Mouse (Mus musculus) ovary, adult 18-20 months (tissue): ENCODE data around the gene Dhh.

Source experiments
- DNase-seq: peaks from one replicate; pipeline ENCODE4 v3.0.0; 2022; ENCODE audit warnings: low spot score, mixed read lengths

Dhh gene

DNA sequence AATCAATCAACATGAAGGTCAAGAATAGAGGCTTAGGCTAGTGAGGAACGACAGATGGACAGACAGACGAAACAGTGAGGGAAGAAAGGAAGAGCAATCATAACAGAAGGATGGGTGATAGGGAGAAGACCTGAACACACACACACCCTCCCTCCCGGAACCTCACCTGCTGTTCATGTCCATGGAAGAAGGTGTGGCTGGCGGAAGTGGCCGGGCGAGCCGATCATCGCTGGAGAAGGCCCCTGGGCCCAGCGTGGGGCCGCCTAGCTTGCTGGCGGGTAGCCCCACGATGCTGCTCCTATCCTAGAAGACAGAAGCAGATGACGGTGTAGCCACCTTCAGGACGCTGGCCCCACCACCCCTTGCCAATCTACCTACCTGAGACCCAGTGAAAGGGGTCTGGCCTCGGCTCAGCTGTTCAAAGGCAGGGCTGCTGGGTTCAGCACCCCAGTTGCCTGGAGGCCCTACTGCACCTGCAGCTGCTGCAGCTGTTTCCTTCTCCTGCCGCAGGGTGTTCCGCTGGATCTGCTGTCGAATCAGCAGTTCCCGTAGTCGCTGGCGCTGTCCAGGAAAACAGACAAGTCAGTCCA, 47.0 kb downstream of the Dhh start:
- DNase-seq = no peak

DNA sequence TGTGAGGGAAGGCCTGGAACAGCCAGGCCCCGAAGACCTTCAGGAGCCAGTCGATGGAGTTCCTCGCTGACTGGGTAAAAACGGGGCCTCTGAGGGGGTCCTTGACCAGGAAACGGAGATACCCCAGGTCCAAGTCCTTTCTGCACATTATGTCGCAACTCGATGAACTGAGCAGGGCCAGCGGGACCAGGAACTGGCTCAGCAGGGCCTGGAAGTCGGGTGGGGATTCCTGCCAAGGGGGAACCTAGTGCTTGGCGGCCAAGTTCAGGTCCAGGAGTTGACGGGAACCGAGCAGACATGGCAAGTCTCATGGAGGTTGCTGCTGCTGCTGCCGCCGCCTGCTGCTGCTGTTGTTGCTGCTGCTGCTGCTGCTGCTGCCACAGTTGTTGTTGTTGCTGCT, 47.7 kb downstream of the Dhh start:
- no peak for DNase-seq

DNA sequence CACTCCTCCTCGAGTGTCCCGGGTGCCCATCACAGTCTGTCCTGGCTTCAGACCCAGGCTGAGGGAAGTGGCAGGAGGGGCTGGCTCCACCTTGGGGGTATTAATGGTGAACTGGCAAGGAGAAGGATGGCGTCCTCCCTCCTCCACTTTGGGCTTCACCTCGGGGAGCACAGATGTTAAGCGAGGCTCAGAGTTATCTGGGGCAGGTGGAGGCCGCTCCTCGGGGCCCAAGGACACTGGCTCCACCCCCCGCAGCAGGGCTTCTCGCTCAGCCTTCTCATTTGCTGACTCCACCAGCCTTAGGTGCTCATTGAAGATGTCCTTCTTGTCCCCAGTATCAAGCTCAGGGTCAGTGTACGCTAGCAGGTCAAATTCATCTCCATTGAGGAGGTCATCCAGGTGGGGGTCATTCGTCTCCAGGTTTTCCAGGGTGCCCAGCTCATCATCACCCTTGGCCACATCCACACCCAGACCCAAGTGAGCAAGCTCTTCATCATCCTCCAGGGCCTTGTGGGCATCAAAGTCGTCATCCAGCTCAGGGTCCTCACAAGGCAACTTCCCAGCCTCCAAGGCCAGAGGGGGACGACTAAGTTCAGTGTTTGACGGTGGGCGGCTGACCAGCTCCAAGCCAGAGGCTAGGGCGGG, 48.3 kb downstream of the Dhh start:
- no peak for DNase-seq

DNA sequence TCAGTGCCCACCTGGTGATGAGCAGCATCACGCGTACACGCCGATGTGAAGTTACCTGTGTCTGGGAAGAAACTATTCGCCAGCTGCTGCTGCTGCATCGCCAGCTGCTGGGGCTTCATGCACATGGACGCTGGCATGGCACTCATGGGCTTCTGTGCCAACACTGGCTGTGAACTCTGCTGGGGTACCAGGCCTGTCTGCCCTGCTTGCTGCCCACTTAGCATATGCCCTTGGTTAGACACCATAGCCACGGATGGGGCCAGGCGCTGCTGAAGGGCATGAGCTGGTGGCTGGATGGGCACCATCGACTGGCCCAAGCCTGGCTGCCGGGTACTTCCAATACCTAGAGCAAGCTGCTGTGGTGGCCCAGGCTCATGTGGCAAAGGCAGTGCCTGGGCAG, 49.2 kb downstream of the Dhh start:
- no peak for DNase-seq

DNA sequence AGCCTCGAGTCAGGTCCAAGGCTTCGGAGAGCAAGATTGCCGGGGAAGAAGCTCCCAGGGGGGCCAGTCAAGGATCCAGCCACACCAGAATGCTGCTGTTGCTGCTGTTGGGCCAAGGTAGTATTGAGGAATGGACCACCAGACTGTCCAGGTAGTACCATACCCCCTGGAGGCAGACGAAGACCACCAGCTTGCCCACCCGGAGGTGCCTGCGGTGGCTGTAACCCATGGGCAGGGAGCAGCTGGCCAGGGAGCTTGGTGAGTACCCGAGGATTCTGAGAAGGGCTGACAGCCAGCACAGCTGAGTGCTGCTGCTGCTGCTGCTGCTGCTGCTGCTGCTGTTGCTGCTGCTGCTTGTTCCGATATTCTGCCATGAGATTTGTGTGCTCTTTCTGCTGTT, 52.2 kb downstream of the Dhh start:
- DNase-seq = no peak

DNA sequence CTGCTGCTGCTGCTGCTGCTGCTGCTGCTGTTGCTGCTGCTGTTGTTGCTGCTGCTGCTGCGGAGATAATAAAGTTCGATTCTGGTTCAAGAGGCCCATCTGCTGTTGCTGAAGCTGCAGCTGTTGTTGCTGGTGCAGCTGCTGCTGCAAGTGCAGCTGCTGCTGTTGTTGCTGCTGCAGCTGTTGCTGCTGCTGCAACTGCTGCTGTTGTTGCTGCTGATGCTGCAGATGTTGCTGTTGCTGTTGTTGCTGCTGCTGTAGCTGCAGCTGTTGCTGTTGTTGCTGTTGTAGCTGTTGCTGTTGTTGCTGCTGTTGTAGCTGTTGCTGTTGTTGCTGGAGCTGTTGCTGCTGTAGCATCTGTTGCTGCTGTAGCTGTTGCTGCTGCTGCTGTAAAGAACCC, 53.2 kb downstream of the Dhh start:
- DNase-seq = no peak

DNA sequence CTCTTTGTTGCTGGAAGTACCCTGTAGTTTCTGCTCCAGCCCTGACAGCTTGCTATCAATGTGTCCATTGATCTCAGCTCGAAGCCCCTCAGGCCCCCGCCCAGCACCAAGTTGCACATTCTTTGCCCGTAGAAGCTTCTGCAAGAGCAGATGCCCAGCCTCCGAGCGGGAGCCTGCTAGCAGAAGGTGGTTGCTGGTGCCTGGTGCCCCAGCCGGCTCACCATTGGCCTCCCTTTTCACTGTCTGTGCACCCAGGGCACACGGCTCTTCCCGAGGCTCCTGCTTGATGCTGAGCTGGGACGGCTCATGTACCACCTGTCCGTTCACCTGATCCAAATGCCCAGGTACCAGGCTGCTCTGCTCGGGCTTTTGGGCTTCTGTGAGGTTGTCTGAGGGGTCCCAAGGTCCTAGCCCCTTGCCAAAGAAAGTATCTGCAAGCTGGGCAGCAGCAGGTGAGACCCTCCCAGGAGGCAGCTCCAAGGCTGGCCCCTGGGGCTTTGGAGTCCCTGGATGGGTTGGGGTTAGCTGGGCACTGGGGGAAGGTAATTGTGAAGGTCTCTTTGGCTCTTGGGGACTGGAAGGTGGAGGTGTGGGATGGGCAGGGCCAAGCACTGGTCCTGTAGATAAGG, 54.6 kb downstream of the Dhh start:
- no peak for DNase-seq
